Mouse (Mus musculus) bone marrow macrophage, adult 2 months (primary cell): ENCODE results near the gene Kctd8. TPM values are rescaled to one million over a fixed set of nuclear protein-coding genes. Genes with fewer than 3 reads are reported as not detected.

Experiments
- H3K27ac ChIP-seq: 2 replicates; pipeline ENCODE4 v1.5.1; 2012; ENCODE audit warnings: low read depth, low read length; ENCODE audit not compliant: insufficient read depth
- H3K4me1 ChIP-seq: 2 replicates; pipeline ENCODE4 v1.6.1; 2012; ENCODE audit warnings: low read length; ENCODE audit not compliant: control insufficient read depth, insufficient read depth
- H3K4me3 ChIP-seq: 2 replicates; pipeline ENCODE4 v1.5.1; 2012; ENCODE audit warnings: mild to moderate bottlenecking, low read length, moderate library complexity; ENCODE audit not compliant: insufficient read depth
- CTCF ChIP-seq: IDR thresholded peaks from 2 replicates; pipeline ENCODE4 v1.5.1; 2012; ENCODE audit warnings: low read depth, mild to moderate bottlenecking, low read length, moderate library complexity
- POLR2A ChIP-seq: IDR thresholded peaks from 2 replicates; pipeline ENCODE4 v1.6.1; 2012; ENCODE audit warnings: mild to moderate bottlenecking, low read depth, low read length, borderline replicate concordance
- polyA plus RNA-seq: library from polyadenylated mRNA; stranded (reverse); fragments of >200 nt; gene quantifications from 2 replicates; pipeline ENCODE4 v1.2.4, GENCODE M21; 2012; ENCODE audit not compliant: missing spikeins, insufficient read depth, insufficient read length

Kctd8 gene
- polyA plus RNA-seq: not detected in 2 replicates

- TF ChIP-seq CTCF (no peak), POLR2A (no peak)
- no peak within 1 kb of the TSS for H3K27ac ChIP-seq
Observed at GRCm38 (mm10) chr5:69340919-69341801, at the start of gene Kctd8. TSS of gene Kctd8 (minus strand) at chr5:69341679.

GRCm38 (mm10) chr5:69379072-69379471, 37.6 kb upstream of the Kctd8 start:
- no peak overlapping the region for H3K27ac ChIP-seq
- TF ChIP-seq CTCF: no peak
- no peak for TF ChIP-seq POLR2A
- H3K4me3 ChIP-seq: no peak overlapping the region
- H3K4me1 ChIP-seq: no peaks in the 10 kb centered on the region

More at GRCm38 (mm10) chr5:69340919-69341801, at the start of gene Kctd8:
- H3K4me1 ChIP-seq: peaks cover 2% of the 10 kb centered on the region; the same call in 1 of the 2 replicates
- H3K4me3 ChIP-seq: peak within 1 kb of the TSS; percentile 55

- Histone ChIP-seq H3K4me1 (no peaks in the 10 kb centered on the region), H3K27ac (no peak overlapping the region), H3K4me3 (no peak overlapping the region)
- TF ChIP-seq POLR2A (no peak), CTCF (no peak)
Observed at GRCm38 (mm10) chr5:69350596-69350995, 9.1 kb upstream of the Kctd8 start.

GRCm38 (mm10) chr5:69340102-69340918, 1.2 kb downstream of the Kctd8 start:
- Histone ChIP-seq H3K27ac (no peak overlapping the region), H3K4me3 (peak overlapping the region; percentile 55), H3K4me1 (peaks cover 2% of the 10 kb centered on the region; the same call in 1 of the 2 replicates)
- TF ChIP-seq CTCF (no peak), POLR2A (no peak)

GRCm38 (mm10) chr5:69339623-69339970, 1.9 kb downstream of the Kctd8 start:
- Histone ChIP-seq H3K4me3 (no peak overlapping the region), H3K4me1 (peaks cover 2% of the 10 kb centered on the region; the same call in 1 of the 2 replicates)
- TF ChIP-seq CTCF (no peak), POLR2A (no peak)

GRCm38 (mm10) chr5:69338916-69339622, 2.4 kb downstream of the Kctd8 start:
- peaks cover 2% of the 10 kb centered on the region; the same call in 1 of the 2 replicates for H3K4me1 ChIP-seq
- H3K27ac ChIP-seq: no peak overlapping the region
- no peak for TF ChIP-seq CTCF
- TF ChIP-seq POLR2A: no peak
- no peak overlapping the region for H3K4me3 ChIP-seq

More at GRCm38 (mm10) chr5:69339623-69339970, 1.9 kb downstream of the Kctd8 start:
- H3K27ac ChIP-seq: no peak overlapping the region

GRCm38 (mm10) chr5:69327561-69327960, 13.9 kb downstream of the Kctd8 start:
- Histone ChIP-seq H3K4me3 (no peak overlapping the region), H3K4me1 (no peaks in the 10 kb centered on the region), H3K27ac (no peak overlapping the region)
- no peak for TF ChIP-seq CTCF
- no peak for TF ChIP-seq POLR2A

- no peak overlapping the region for H3K27ac ChIP-seq
- H3K4me3 ChIP-seq: no peak overlapping the region
- TF ChIP-seq CTCF (no peak), POLR2A (no peak)
- H3K4me1 ChIP-seq: no peaks in the 10 kb centered on the region
Observed at GRCm38 (mm10) chr5:69324566-69325230, 16.8 kb downstream of the Kctd8 start.

- TF ChIP-seq POLR2A: no peak
- no peak for TF ChIP-seq CTCF
- no peak overlapping the region for H3K27ac ChIP-seq
- H3K4me1 ChIP-seq: no peaks in the 10 kb centered on the region
- no peak overlapping the region for H3K4me3 ChIP-seq
Observed at GRCm38 (mm10) chr5:69312611-69313010, 28.9 kb downstream of the Kctd8 start.
